Mouse (Mus musculus) heart, embryonic 14.5 days (tissue): Measurements from ENCODE around the gene Osbpl5. TPM values are rescaled to one million over a fixed set of nuclear protein-coding genes. Genes with fewer than 3 reads are reported as not detected.
A peak's percentile ranks its signal among the peaks of the same experiment; 100 is the strongest.

Source experiments
- ATAC-seq: fragments of 200-750 bp; cut with Nextera tagmentation; 2 replicates; pipeline ENCODE4 v1.8.0; 2017; ENCODE audit warnings: low read depth, moderate TSS enrichment; ENCODE audit not compliant: insufficient number of reproducible peaks, insufficient read depth, low FRiP score
- H3K27ac ChIP-seq, 2 experiments: fragments of 200-500 bp in 1 of 2; fragments of 300-500 bp in 1 of 2; sonication (generic) in 1 of 2; replicated peaks in 1 of 2; 2 replicates each; pipeline ENCODE4 v1.5.1; 2012 to 2014; ENCODE audit warnings: low read depth in 2 of 2, low read length in 2 of 2, control low read depth in 1 of 2, mild to moderate bottlenecking in 1 of 2, mixed read lengths in 1 of 2; ENCODE audit not compliant: control insufficient read depth in 1 of 2, insufficient read depth in 1 of 2
- H3K27me3 ChIP-seq: fragments of 300-500 bp; sonication (generic); 2 replicates; pipeline ENCODE4 v1.6.1; 2014; ENCODE audit warnings: mild to moderate bottlenecking, low read length, control low read depth; ENCODE audit not compliant: control insufficient read depth, insufficient read depth
- H3K36me3 ChIP-seq: fragments of 300-500 bp; sonication (generic); 2 replicates; pipeline ENCODE4 v1.6.1; 2014; ENCODE audit warnings: mild to moderate bottlenecking, control low read depth, low read length, mixed read lengths; ENCODE audit not compliant: control insufficient read depth, insufficient read depth
- H3K4me1 ChIP-seq, 2 experiments: fragments of 200-500 bp in 1 of 2; fragments of 300-500 bp in 1 of 2; sonication (generic) in 1 of 2; 2 replicates each; pipeline ENCODE4 v1.6.1; 2012 to 2014; ENCODE audit warnings: low read length in 2 of 2, control low read depth in 1 of 2, mixed read lengths in 1 of 2; ENCODE audit not compliant: control insufficient read depth in 2 of 2, insufficient read depth in 2 of 2
- H3K4me2 ChIP-seq: fragments of 300-500 bp; sonication (generic); 2 replicates; pipeline ENCODE4 v1.6.1; 2014; ENCODE audit warnings: mild to moderate bottlenecking, low read length
- H3K4me3 ChIP-seq, 2 experiments: fragments of 200-500 bp in 1 of 2; fragments of 300-500 bp in 1 of 2; sonication (generic) in 1 of 2; 2 replicates each; pipeline ENCODE4 v1.5.1; 2012 to 2014; ENCODE audit warnings: low read length in 2 of 2, mild to moderate bottlenecking in 2 of 2, control low read depth in 1 of 2, low read depth in 1 of 2, moderate library complexity in 1 of 2; ENCODE audit not compliant: control insufficient read depth in 1 of 2, insufficient read depth in 1 of 2
- H3K9ac ChIP-seq: fragments of 300-500 bp; sonication (generic); 2 replicates; pipeline ENCODE4 v1.6.1; 2014; ENCODE audit warnings: mild to moderate bottlenecking, low read length
- H3K9me3 ChIP-seq: fragments of 300-500 bp; sonication (generic); 2 replicates; pipeline ENCODE4 v1.6.1; 2016; ENCODE audit warnings: low read length, control low read depth; ENCODE audit not compliant: control insufficient read depth
- WGBS: fragments of 180-500 bp; shearing (Covaris S2); extraction: QIAGEN DNeasy Blood & Tissue Kit; methylation state at CpG from one replicate; pipeline ENCODE4 v1.1.7; 2014; 5-methylcytosine and 5-hydroxymethylcytosine counted together
- polyA plus RNA-seq: library from polyadenylated mRNA; unstranded; fragments of >200 nt; fragmentation: Nextera tagmentation; extraction: Ambion mirVana; gene quantifications from 2 replicates; pipeline ENCODE4 v1.2.1, GENCODE M21; 2014

Osbpl5 gene
- polyA plus RNA-seq, 1 experiment from 2014 or later: 34.9 TPM

GRCm38 (mm10) chr7:143764876-143765530 lies 8.2 kb upstream of the Osbpl5 start:
- no peak for ATAC-seq
- Histone ChIP-seq H3K9ac (no peak overlapping the region), H3K9me3 (no peaks in the 10 kb centered on the region), H3K36me3 (no peaks in the 10 kb centered on the region), H3K4me2 (no peak overlapping the region), H3K27me3 (peaks cover 34% of the 10 kb centered on the region), H3K4me1 (no peaks in the 10 kb centered on the region), H3K4me3 (no peak overlapping the region), H3K27ac (no peak overlapping the region)
- WGBS: 69% methylated on average over 19 of the region's 19 CpGs

GRCm38 (mm10) chr7:143763794-143764193 lies 7.0 kb upstream of the Osbpl5 start:
- H3K9me3 ChIP-seq: no peaks in the 10 kb centered on the region
- WGBS: 17% methylated on average over 3 of the region's 3 CpGs
- no peak overlapping the region for H3K27ac ChIP-seq
- no peak overlapping the region for H3K9ac ChIP-seq
- H3K4me3 ChIP-seq: no peak overlapping the region
- ATAC-seq: no peak
- no peaks in the 10 kb centered on the region for H3K36me3 ChIP-seq
- H3K27me3 ChIP-seq: peaks cover 34% of the 10 kb centered on the region
- no peak overlapping the region for H3K4me2 ChIP-seq
- H3K4me1 ChIP-seq: no peaks in the 10 kb centered on the region

GRCm38 (mm10) chr7:143758956-143759355 lies 2.2 kb upstream of the Osbpl5 start:
- no peaks in the 10 kb centered on the region for H3K36me3 ChIP-seq
- no peak overlapping the region for H3K9ac ChIP-seq
- H3K27me3 ChIP-seq: peaks cover 33% of the 10 kb centered on the region
- WGBS: 56% methylated on average over 3 of the region's 3 CpGs
- H3K4me2 ChIP-seq: no peak overlapping the region
- no peak for ATAC-seq
- no peaks in the 10 kb centered on the region for H3K9me3 ChIP-seq
- H3K4me3 ChIP-seq: no peak overlapping the region
- peaks cover 4 to 10% of the 10 kb centered on the region in 2 experiments; a peak in 2 of 4 replicates for H3K4me1 ChIP-seq
- no peak overlapping the region for H3K27ac ChIP-seq

GRCm38 (mm10) chr7:143757696-143758095 lies 911 bp upstream of the Osbpl5 start:
- H3K36me3 ChIP-seq: no peaks in the 10 kb centered on the region
- peak overlapping the region; percentile 79; the same call in 1 of the 2 replicates for H3K4me2 ChIP-seq
- H3K9me3 ChIP-seq: no peaks in the 10 kb centered on the region
- WGBS: 54% methylated on average over 3 of the region's 3 CpGs
- ATAC-seq: no peak
- no peak overlapping the region for H3K4me3 ChIP-seq
- no peak overlapping the region for H3K27ac ChIP-seq
- H3K4me1 ChIP-seq: peaks cover 7 to 10% of the 10 kb centered on the region in 2 experiments; a peak in 2 of 4 replicates
- H3K9ac ChIP-seq: no peak overlapping the region
- H3K27me3 ChIP-seq: peaks cover 31% of the 10 kb centered on the region

- WGBS: under 1% methylated on average over 15 of the region's 15 CpGs
- Histone ChIP-seq H3K4me3 (peak overlapping the region; percentile 28 to 37), H3K9ac (peak overlapping the region; percentile 48), H3K27me3 (peaks cover 28% of the 10 kb centered on the region), H3K36me3 (no peaks in the 10 kb centered on the region), H3K27ac (no peak overlapping the region), H3K4me2 (peak overlapping the region; percentile 79), H3K9me3 (no peaks in the 10 kb centered on the region), H3K4me1 (peaks cover 12% of the 10 kb centered on the region in 2 experiments; a peak in 3 of 4 replicates)
- ATAC-seq: peak; percentile 77
These were observed 224 bp upstream of the Osbpl5 start for GRCm38 (mm10) chr7:143757027-143757390.

GRCm38 (mm10) chr7:143755357-143756124 lies 1.2 kb downstream of the Osbpl5 start:
- Histone ChIP-seq H3K4me2 (no peak overlapping the region), H3K27me3 (peaks cover 28% of the 10 kb centered on the region), H3K9ac (no peak overlapping the region), H3K36me3 (no peaks in the 10 kb centered on the region), H3K27ac (no peak overlapping the region), H3K9me3 (no peaks in the 10 kb centered on the region), H3K4me3 (no peak overlapping the region), H3K4me1 (peaks cover 16 to 17% of the 10 kb centered on the region in 2 experiments; a peak in 3 of 4 replicates)
- 66% methylated on average over 9 of the region's 9 CpGs for WGBS
- ATAC-seq: no peak

GRCm38 (mm10) chr7:143753990-143754715 lies 2.6 kb downstream of the Osbpl5 start:
- Histone ChIP-seq H3K4me3 (no peak overlapping the region), H3K9me3 (no peaks in the 10 kb centered on the region), H3K27ac (no peak overlapping the region), H3K9ac (no peak overlapping the region), H3K36me3 (no peaks in the 10 kb centered on the region), H3K27me3 (peaks cover 28% of the 10 kb centered on the region), H3K4me1 (peaks cover 16 to 17% of the 10 kb centered on the region in 2 experiments; a peak in 3 of 4 replicates), H3K4me2 (no peak overlapping the region)
- ATAC-seq: no peak
- WGBS: 39% methylated on average over 5 of the region's 5 CpGs
